In genomic region chr9:63861418-63861817, GRCm38 (mm10) we compare ENCODE assay signal across 25 mouse cellular contexts.
DNase-seq lines count a peak whose midpoint lies in the region; ATAC-seq and TF ChIP-seq lines count a peak whose summit lies in the region.
"Had no signal": no experiment of that assay in that cellular context is flagged by ENCODE, and none has a peak within 500 bp of the region (broad histone marks: within the 10 kb centered on the region; RNA-seq: fewer than 3 reads in every experiment).

No protein-coding gene starts in this region.

- no peak for TF ChIP-seq CTCF in lung, postnatal 0 days (IDR thresholded peaks at IDR 0.05)

- no peak for DNase-seq in forebrain, embryonic 10.5 days (ENCODE audit: extremely low spot score, low spot score)
- no peak for DNase-seq in heart, postnatal 25 days (ENCODE audit: low spot score)
- DNase-seq in lung, postnatal 0 days (ENCODE audit: low spot score): no peak
- DNase-seq: adrenal gland, adult 8-10 months; adrenal gland, postnatal 14 days; adrenal gland, postnatal 36 days; B cell, adult 2 months; cerebellum, adult 11-12 months; cerebellum, adult 2 months; cerebellum, adult 9-10 months; cerebellum, postnatal 10 days; cerebellum, postnatal 25 days; forebrain, postnatal 0 days had no signal

- 95% methylated on average over 4 of the region's 4 CpGs for WGBS in forebrain, embryonic 10.5 days
- WGBS in forebrain, embryonic 13.5 days: 89% methylated on average over 4 of the region's 4 CpGs
- 32% methylated on average over 4 of the region's 4 CpGs for WGBS in heart, embryonic 13.5 days
- 30% methylated on average over 4 of the region's 4 CpGs for WGBS in lung, embryonic 16.5 days
- WGBS in lung, postnatal 0 days: 33% methylated on average over 4 of the region's 4 CpGs

- intact Hi-C loops in heart, postnatal 25 days (cut with DNase I): no loop called here

- H3K36me3 ChIP-seq in forebrain, embryonic 10.5 days (replicated peaks): no peaks in the 10 kb centered on the region
- H3K36me3 ChIP-seq in forebrain, embryonic 13.5 days (ENCODE audit: poor library complexity, severe bottlenecking): no peaks in the 10 kb centered on the region
- no peaks in the 10 kb centered on the region for H3K36me3 ChIP-seq in heart, embryonic 13.5 days
- no peaks in the 10 kb centered on the region for H3K36me3 ChIP-seq in lung, embryonic 16.5 days (ENCODE audit: control insufficient read depth, insufficient read depth, low read length)
- H3K36me3 ChIP-seq in lung, postnatal 0 days (ENCODE audit: insufficient read depth, low read length): no peaks in the 10 kb centered on the region
- H3K36me3 ChIP-seq: embryonic facial prominence, embryonic 10.5 days; embryonic facial prominence, embryonic 12.5 days; forebrain, embryonic 12.5 days; forebrain, embryonic 15.5 days; G1E had no signal

- no peak overlapping the region for H3K9ac ChIP-seq in forebrain, embryonic 13.5 days
- H3K9ac ChIP-seq in heart, embryonic 13.5 days: 0 out of 2 replicates have a peak overlapping the region, but pooled peaks have one; percentile 10
- no peak overlapping the region for H3K9ac ChIP-seq in lung, embryonic 16.5 days (ENCODE audit: low read length)
- H3K9ac ChIP-seq in lung, postnatal 0 days (replicated peaks; ENCODE audit: low read depth): no peak overlapping the region
- H3K9ac ChIP-seq: embryonic facial prominence, embryonic 12.5 days; forebrain, embryonic 12.5 days; forebrain, embryonic 15.5 days; forebrain, postnatal 0 days had no signal

- H3K27ac ChIP-seq in forebrain, embryonic 10.5 days: peak overlapping the region; percentile 35; the same call in 1 of the 2 replicates
- H3K27ac ChIP-seq in forebrain, embryonic 13.5 days: no peak overlapping the region
- H3K27ac ChIP-seq in heart, embryonic 13.5 days (replicated peaks): no peak overlapping the region
- no peak overlapping the region for H3K27ac ChIP-seq in lung, embryonic 16.5 days (ENCODE audit: low read length)
- H3K27ac ChIP-seq in lung, postnatal 0 days (ENCODE audit: low read length): no peak overlapping the region
- H3K27ac ChIP-seq: embryonic facial prominence, embryonic 10.5 days; embryonic facial prominence, embryonic 12.5 days; forebrain, embryonic 12.5 days; forebrain, embryonic 15.5 days had no signal

- no peak overlapping the region for H3K4me3 ChIP-seq in forebrain, embryonic 10.5 days
- H3K4me3 ChIP-seq in forebrain, embryonic 13.5 days: no peak overlapping the region
- no peak overlapping the region for H3K4me3 ChIP-seq in heart, embryonic 13.5 days
- no peak overlapping the region for H3K4me3 ChIP-seq in lung, embryonic 16.5 days (ENCODE audit: low read length)
- H3K4me3 ChIP-seq in lung, postnatal 0 days (ENCODE audit: low read depth, low read length): no peak overlapping the region
- H3K4me3 ChIP-seq: embryonic facial prominence, embryonic 10.5 days; embryonic facial prominence, embryonic 12.5 days; forebrain, embryonic 12.5 days; forebrain, embryonic 15.5 days had no signal

- TF ChIP-seq EP300 in lung, postnatal 0 days (IDR thresholded peaks at IDR 0.05): no peak

- peaks cover 28% of the 10 kb centered on the region for H3K4me1 ChIP-seq in forebrain, embryonic 10.5 days
- peaks cover 17% of the 10 kb centered on the region for H3K4me1 ChIP-seq in forebrain, embryonic 13.5 days
- peaks cover 24% of the 10 kb centered on the region for H3K4me1 ChIP-seq in heart, embryonic 13.5 days
- peaks cover 6% of the 10 kb centered on the region for H3K4me1 ChIP-seq in lung, embryonic 16.5 days (replicated peaks; ENCODE audit: control insufficient read depth, insufficient read depth, low read length)
- H3K4me1 ChIP-seq in lung, postnatal 0 days (ENCODE audit: insufficient read depth, low read depth, low read length): no peaks in the 10 kb centered on the region

- H3K9me3 ChIP-seq in forebrain, embryonic 10.5 days: no peaks in the 10 kb centered on the region
- H3K9me3 ChIP-seq in forebrain, embryonic 13.5 days (replicated peaks): no peaks in the 10 kb centered on the region; the same call in 1 of the 2 replicates
- H3K9me3 ChIP-seq in heart, embryonic 13.5 days: no peaks in the 10 kb centered on the region
- H3K9me3 ChIP-seq in lung, embryonic 16.5 days (ENCODE audit: control insufficient read depth, low read length): no peaks in the 10 kb centered on the region
- H3K9me3 ChIP-seq in lung, postnatal 0 days (ENCODE audit: low read length): no peaks in the 10 kb centered on the region
- H3K9me3 ChIP-seq: embryonic facial prominence, embryonic 10.5 days; embryonic facial prominence, embryonic 12.5 days; forebrain, embryonic 12.5 days; forebrain, embryonic 15.5 days; G1E had no signal

- no peak for ATAC-seq in forebrain, embryonic 13.5 days
- ATAC-seq in heart, embryonic 13.5 days (ENCODE audit: extremely low read depth, insufficient number of reproducible peaks, low FRiP score, low TSS enrichment): no peak
- peak; percentile 51; the same call in 1 of the 2 replicates for ATAC-seq in lung, embryonic 16.5 days (ENCODE audit: low read depth)
- ATAC-seq in lung, postnatal 0 days: no peak
- ATAC-seq: activated CD4-positive, CD25-positive, alpha-beta regulatory T cell, adult 4 months; CD4-positive, CD25-positive, alpha-beta regulatory T cell, adult 4 months; forebrain, embryonic 15.5 days; forebrain, postnatal 0 days; Patski had no signal

- 0 out of 2 replicates have a peak, but pooled peaks cover 3% of the 10 kb centered on the region for H3K27me3 ChIP-seq in forebrain, embryonic 10.5 days (ENCODE audit: poor library complexity, severe bottlenecking)
- 0 out of 2 replicates have a peak, but pooled peaks cover 2% of the 10 kb centered on the region for H3K27me3 ChIP-seq in forebrain, embryonic 13.5 days
- H3K27me3 ChIP-seq in heart, embryonic 13.5 days (replicated peaks): 0 out of 2 replicates have a peak, but pooled peaks cover 4% of the 10 kb centered on the region
- no peaks in the 10 kb centered on the region for H3K27me3 ChIP-seq in lung, embryonic 16.5 days (ENCODE audit: control insufficient read depth, insufficient read depth, low read depth, low read length)
- no peaks in the 10 kb centered on the region for H3K27me3 ChIP-seq in lung, postnatal 0 days (replicated peaks; ENCODE audit: insufficient read depth, low read length)
- H3K27me3 ChIP-seq: CH12.LX; embryonic facial prominence, embryonic 12.5 days; Patski had no signal

- H3K4me2 ChIP-seq in forebrain, embryonic 13.5 days: no peak overlapping the region
- H3K4me2 ChIP-seq in heart, embryonic 13.5 days: no peak overlapping the region
- H3K4me2 ChIP-seq in lung, embryonic 16.5 days (ENCODE audit: low read depth, low read length): no peak overlapping the region
- no peak overlapping the region for H3K4me2 ChIP-seq in lung, postnatal 0 days (replicated peaks; ENCODE audit: low read depth, low read length)
- H3K4me2 ChIP-seq: embryonic facial prominence, embryonic 12.5 days; forebrain, embryonic 12.5 days; forebrain, embryonic 15.5 days had no signal
